ENCODE assay signal across 8 mouse cellular contexts in genomic region chr4:133887249-133887648, GRCm38 (mm10). TPM values are rescaled to one million over a fixed set of nuclear protein-coding genes. Genes with fewer than 3 reads are reported as not detected.
A peak's percentile ranks its signal among the peaks of the same experiment; 100 is the strongest.
DNase-seq lines count a peak whose midpoint lies in the region; ATAC-seq and TF ChIP-seq lines count a peak whose summit lies in the region.

No protein-coding gene starts in this region.

- peaks cover 15% of the 10 kb centered on the region for H3K4me1 ChIP-seq in cerebellum, adult 2 months (ENCODE audit: control insufficient read depth, insufficient read depth, low read length)
- H3K4me1 ChIP-seq in heart, embryonic 13.5 days = peaks cover 23% of the 10 kb centered on the region
- H3K4me1 ChIP-seq in midbrain, embryonic 13.5 days (replicated peaks) = peaks cover 16% of the 10 kb centered on the region

- peak overlapping the region; percentile 94 for H3K4me3 ChIP-seq in cerebellum, adult 2 months (replicated peaks; ENCODE audit: insufficient read depth, low read depth, low read length)
- peak overlapping the region; percentile 86 for H3K4me3 ChIP-seq in heart, embryonic 13.5 days
- H3K4me3 ChIP-seq in midbrain, embryonic 13.5 days (replicated peaks) = peak overlapping the region; percentile 84

- peak; percentile 36; the same call in 1 of the 2 replicates for TF ChIP-seq POLR2A in cerebellum, adult 2 months (IDR thresholded peaks at IDR 0.05; ENCODE audit: borderline replicate concordance, insufficient read depth, low read length)

- intact Hi-C loops in gastrocnemius, postnatal 36 days (cut with DNase I) = no loop called here

- peak; percentile 44 for DNase-seq in thymus, postnatal 4 days
- DNase-seq in thymus, postnatal 36 days = no peak
- peak; percentile 78 to 79 for DNase-seq in cerebellum, adult 2 months
- DNase-seq in kidney, postnatal 36 days = peak; percentile 49 to 72
- DNase-seq in right cerebral cortex, postnatal 14 days = no peak
- no peak for DNase-seq in gastrocnemius, postnatal 36 days

- H3K9me3 ChIP-seq in heart, embryonic 13.5 days = no peaks in the 10 kb centered on the region
- H3K9me3 ChIP-seq in midbrain, embryonic 13.5 days = no peaks in the 10 kb centered on the region

- ATAC-seq in heart, embryonic 13.5 days (ENCODE audit: extremely low read depth, insufficient number of reproducible peaks, low FRiP score, low TSS enrichment) = peak; percentile 30; the same call in 1 of the 2 replicates
- ATAC-seq in midbrain, embryonic 13.5 days = peak; percentile 74

- peak overlapping the region; percentile 99 for H3K27ac ChIP-seq in cerebellum, adult 2 months (ENCODE audit: insufficient read depth, low read length)
- peak overlapping the region; percentile 70 for H3K27ac ChIP-seq in heart, embryonic 13.5 days (replicated peaks)
- H3K27ac ChIP-seq in midbrain, embryonic 13.5 days = peak overlapping the region; percentile 77

- no peaks in the 10 kb centered on the region for H3K27me3 ChIP-seq in cerebellum, adult 2 months (ENCODE audit: control insufficient read depth, insufficient read depth, low read length)
- no peaks in the 10 kb centered on the region for H3K27me3 ChIP-seq in heart, embryonic 13.5 days (replicated peaks)
- H3K27me3 ChIP-seq in midbrain, embryonic 13.5 days = peaks cover 11% of the 10 kb centered on the region

- peak overlapping the region; percentile 90 for H3K9ac ChIP-seq in heart, embryonic 13.5 days
- peak overlapping the region; percentile 88 for H3K9ac ChIP-seq in midbrain, embryonic 13.5 days (replicated peaks)

- H3K4me2 ChIP-seq in heart, embryonic 13.5 days = peak overlapping the region; percentile 95
- peak overlapping the region; percentile 94 for H3K4me2 ChIP-seq in midbrain, embryonic 13.5 days (replicated peaks)

- TF ChIP-seq CTCF in cerebellum, adult 2 months (IDR thresholded peaks at IDR 0.05; ENCODE audit: borderline replicate concordance, insufficient read depth, low read depth, low read length) = no peak

- H3K36me3 ChIP-seq in heart, embryonic 13.5 days = no peaks in the 10 kb centered on the region
- H3K36me3 ChIP-seq in midbrain, embryonic 13.5 days = no peaks in the 10 kb centered on the region

- under 1% methylated on average over 32 of the region's 32 CpGs for WGBS in cerebellum, adult 2 months
- WGBS in heart, embryonic 13.5 days = 1% methylated on average over 24 of the region's 32 CpGs
- WGBS in midbrain, embryonic 13.5 days = under 1% methylated on average over 28 of the region's 32 CpGs

RNA-seq across cellular contexts. Expression of gene Rps6ka1, which starts 0.3 kb away (rescaled TPM):
- polyA plus RNA-seq in cerebellum, adult 2 months (2012; rRNA removed) = 93.6 and 114 TPM in 2 replicates
- polyA plus RNA-seq in heart, embryonic 13.5 days (2015; fragmentation: Nextera tagmentation; extraction: Ambion mirVana) = 18.3 and 18.9 TPM in 2 replicates
- 19.0 and 19.2 TPM in 2 replicates for polyA plus RNA-seq in midbrain, embryonic 13.5 days (2015; fragmentation: Nextera tagmentation; extraction: Ambion mirVana)
- total RNA-seq in gastrocnemius, postnatal 36 days (2021) = 1 to 10 TPM; 4.9 to 6.1 TPM

Comparison
In these comparisons a context has a peak if more than half of its experiments do, and no peak if none do; other contexts are left out.
1. DNase-seq: peak in thymus, postnatal 4 days (single experiment), cerebellum, adult 2 months (2 of 2) and kidney, postnatal 36 days (2 of 2); none in thymus, postnatal 36 days (0 of 2), right cerebral cortex, postnatal 14 days (single experiment) and gastrocnemius, postnatal 36 days (0 of 2).
2. Peak in every context shown above with its lines, with median percentiles within 50 percentile points of each other: H3K27ac ChIP-seq and H3K4me3 ChIP-seq.